Mouse (Mus musculus) liver (tissue): ENCODE measurements around the gene Olfr70.

Experiments used
- DNase-seq: peaks from one replicate; pipeline ENCODE4 v3.0.0-alpha.2; 2020; ENCODE audit warnings: mixed read lengths

Olfr70 gene

DNA sequence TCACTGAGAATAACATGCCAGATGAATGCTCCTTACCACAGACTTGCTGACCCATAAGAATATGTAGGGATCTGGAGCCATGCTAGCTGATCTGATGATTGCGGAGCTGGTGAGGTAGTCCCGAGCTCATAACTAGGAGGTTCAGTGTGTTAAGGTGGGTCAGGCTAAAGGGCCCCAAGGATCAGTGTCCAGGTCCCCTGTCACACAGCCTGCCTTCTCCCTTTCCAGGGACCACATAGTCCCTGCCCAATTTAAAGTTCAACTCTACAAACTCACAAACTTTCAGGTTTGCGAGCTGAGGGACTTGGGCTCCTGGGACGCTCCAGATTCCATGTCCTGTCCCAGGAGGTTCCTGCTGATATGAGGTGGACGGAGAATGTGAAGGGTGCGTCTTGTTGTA lies at the start of gene Olfr70:
Olfr70 (minus strand) TSS at position 101 of the 400 bp plus-strand sequence.
- DNase-seq: no peak

DNA sequence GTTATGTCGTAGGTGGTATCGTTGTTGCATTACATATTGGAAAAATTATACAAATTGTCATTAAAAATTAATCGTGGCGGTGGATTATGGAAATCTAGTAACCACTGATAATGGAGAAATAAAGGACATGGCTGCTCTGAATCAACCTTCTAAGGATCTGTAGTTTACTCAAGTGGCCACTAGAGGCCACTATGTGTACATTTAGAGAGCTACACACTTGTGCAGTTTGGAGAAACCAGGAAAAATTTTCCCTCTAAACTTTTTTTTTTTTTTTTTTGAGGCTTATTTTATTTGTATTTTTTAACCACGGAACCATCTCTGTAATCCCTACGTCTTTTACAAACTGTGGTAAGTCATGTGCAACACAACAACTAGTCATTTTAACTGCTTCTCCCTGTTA lies 44.6 kb upstream of the Olfr70 start:
- no peak for DNase-seq

DNA sequence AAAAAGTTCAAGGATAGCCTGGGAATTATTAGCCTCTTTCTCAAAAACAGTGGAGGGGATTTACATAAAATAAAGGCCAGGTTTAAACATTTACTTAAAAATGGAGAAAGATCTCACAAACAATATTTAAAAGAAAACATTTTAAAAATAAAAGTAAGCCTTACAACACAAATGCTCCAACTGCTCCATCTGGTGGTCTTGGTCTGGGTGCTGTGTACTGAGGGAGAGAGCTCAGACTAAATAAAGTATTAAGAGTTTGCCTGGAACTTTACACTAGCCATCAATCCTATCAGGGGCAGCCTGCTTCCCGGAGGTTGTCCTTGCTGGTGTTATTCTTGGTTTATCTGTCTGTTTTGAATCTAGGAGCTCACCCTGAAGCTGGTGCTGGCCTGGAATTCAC lies 42.5 kb upstream of the Olfr70 start:
- DNase-seq: no peak

DNA sequence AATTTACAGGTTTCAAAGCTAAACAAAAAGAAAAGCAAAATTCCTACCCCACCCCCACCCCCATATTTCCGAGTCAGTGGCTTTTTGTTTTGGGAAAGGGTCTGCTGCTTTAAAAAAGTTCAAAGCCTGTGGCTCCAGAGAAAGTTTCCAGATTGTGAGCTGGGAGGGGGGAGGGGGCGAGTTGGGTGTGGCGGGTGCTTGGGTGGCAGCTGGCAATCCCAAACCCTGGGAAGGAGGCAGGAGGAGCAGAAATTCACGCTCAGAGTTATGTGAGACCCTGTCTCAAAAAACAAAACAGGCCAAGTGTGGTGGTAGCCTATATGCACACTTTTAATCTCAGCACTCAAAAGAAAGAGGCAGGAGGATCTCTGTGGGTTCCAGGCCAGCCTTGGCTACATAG lies 42.0 kb upstream of the Olfr70 start:
- DNase-seq: no peak

DNA sequence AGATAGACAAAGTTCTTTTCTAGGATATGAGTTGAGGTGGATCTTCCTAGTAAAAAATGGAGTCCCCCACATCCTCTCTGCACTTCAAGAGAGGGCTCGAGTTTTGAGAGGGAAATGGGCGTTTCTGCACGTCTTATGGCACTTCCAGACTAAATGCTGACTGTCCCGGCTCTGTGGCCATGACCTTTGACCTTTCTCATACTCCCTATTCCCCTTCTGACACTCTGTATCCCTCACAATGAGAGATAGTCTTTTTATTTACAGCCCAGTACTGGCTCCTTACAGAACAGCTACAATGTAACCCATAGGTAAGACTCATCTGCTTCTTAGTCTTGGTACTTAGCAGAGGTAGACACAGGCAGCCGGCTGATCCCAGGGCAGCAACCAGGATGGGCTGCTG lies 40.9 kb upstream of the Olfr70 start:
- no peak for DNase-seq

DNA sequence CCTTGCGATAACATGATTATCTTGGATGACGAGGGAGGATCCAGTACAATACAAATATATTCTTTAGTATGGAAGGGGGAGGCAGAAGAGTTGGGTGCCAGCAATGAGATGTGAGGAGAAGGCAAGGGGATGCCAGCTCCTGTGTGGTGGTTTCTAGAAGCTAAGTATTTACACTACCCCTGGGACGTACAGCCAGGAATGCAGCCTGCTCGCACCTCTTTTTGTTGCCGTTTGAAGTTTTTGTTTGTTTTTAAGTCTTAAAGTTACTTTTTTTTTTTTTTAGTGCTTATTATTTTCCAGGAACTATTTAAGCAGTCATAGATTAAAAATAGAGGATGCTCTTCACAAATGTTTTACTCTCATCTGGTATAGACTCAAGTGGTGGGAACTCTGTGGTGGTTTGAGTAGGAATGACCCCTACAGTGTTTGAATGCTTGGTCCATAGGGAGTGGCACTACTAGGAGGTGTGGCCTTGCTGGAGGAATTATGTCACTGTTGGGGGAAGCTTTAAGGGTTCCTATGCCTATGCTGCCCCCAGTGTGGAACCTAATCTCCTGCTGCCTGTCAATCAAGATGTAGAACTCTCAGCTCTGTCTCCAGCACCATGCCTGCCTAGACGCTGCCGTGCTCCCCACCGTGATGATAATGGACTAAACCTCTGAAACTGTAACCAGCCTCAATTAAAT lies 38.5 kb upstream of the Olfr70 start:
- no peak for DNase-seq

DNA sequence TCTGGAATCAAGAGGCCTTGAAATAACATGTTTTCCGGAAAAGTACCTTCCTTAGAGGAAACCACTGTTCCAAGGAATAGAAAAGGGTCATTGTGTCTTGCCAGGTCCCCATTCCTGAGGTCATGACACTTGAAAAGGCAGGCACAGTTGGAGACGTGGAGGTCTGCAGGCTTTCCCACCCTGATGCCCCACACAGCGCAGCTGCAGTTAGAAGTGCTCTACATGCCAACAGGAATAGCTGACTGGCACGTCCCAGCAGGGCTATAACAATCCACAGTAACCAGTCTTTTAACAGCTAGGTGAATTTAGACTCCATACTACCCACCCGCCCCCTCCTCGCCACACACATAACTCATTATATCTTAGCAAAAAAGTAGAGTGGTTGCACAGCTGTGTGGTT lies 36.5 kb upstream of the Olfr70 start:
- no peak for DNase-seq

DNA sequence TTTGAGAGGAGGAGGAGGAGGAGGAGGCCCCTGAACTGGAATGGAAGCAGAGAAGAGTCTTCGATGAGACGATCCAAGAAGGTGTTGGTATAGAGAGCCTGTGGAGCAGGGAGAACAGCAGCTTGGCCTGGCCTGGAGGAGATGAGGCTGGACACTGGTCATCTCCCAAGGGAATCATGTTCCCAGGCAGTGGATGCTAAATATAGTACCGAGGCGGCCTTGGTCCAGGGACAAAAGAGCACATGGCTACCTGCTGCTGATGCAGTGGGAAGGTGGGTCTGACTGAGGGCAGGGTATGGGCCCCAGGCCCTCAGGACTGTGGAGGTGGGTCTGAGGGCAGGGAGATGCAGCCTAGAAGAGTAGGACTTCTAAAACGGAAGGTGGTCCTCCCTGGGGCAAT lies 32.6 kb upstream of the Olfr70 start:
- DNase-seq: no peak

DNA sequence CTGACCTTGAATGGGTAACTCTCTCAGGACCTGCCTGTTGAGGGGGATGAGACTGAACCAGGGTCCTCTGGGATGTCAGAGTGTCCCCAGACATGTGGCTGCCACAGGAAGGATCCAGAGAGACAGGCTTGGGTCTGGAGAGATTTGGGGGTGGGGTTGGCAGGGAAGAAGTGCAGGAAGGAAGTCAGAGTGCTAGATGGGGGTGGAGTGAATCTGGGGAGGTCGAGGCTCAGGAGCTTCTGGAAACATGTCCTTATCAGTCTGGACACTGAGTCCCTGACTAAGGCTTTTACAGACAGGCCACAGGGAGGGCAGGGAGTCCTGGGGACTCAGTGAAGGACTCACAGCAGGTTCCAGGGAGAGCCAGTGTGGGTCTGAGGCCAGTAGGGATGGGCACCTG lies 31.6 kb upstream of the Olfr70 start:
- DNase-seq: no peak

DNA sequence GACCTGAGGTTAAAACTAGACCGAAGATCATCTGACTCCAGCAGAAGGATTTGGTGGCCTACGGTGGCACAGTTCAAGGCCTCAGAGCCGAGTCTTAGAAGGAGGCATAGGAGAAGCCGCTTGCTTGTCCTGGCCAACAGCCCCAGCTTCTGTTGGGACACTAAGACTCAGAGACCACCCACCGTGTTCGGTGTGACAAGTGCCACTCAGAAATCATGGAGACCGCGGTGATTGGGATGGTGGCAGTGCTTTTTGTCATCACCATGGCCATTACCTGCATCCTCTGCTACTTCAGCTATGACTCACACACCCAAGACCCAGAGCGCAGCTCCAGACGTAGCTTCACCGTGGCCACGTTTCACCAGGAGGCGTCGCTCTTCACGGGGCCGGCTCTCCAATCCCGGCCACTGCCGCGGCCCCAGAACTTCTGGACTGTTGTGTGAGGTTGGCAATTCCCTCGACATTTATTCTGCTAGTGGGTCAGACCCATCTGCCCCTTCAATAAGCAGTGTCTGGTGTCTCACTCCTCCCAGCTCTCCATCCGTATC lies 30.2 kb upstream of the Olfr70 start:
- DNase-seq: no peak

DNA sequence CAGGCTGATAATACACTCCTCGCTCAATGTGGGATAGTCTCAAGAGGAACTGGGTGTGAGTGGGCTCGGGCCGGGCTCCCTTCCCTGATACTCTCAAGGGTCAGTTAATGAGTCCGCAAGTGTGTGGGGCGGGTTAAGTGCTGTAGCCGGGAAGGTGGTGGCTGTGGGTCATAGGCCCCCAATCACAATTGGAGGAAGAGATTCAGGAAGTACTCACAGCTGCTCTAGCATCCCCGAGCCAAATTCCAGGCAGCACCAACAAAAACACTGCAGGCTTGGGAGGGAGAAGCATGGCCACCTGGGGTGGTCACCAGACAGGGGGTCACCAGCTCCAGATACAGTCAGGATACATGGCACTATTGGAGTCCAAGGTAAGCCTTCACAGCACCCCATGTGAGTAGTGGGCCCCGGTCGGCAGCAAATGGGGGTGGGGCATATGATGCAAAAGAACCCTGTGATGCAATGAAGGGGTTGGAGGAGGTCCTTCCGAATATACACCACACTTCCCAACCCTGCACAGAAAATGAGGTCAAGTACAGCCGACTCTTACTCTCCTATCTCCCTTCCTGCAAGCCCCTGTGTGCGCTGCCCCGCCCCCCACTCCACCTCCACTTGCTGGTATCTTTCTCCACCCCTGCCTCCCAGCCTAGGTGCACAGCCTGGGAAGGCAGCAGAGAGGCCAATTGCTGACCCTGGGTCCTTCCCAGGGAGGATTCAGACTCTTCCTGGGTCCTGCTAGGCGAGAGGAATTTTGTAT lies 29.4 kb upstream of the Olfr70 start, which contains the start of gene Spaar:
Spaar (plus strand) TSS at position 241 of the 757 bp plus-strand sequence.
- DNase-seq: peak; percentile 68

DNA sequence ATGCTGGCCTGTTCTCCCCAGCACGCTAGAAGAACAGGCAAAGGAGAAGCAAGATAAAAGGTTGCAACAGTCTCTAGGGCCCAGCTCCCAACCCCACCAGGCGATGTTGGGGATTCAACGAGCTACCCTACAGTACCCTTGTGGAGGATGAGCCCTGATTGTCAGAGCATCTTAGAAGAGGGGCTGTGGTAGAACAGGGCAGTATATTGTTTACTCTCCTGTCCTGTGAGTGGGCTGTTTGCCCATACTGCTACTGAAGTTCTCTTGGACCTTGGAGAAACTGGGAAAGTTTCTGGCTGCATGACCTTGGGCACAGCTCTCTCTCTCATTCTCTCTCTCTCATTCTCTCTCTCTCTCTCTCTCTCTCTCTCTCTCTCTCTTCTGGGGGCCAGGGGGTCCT lies 28.5 kb upstream of the Olfr70 start:
- DNase-seq: no peak

DNA sequence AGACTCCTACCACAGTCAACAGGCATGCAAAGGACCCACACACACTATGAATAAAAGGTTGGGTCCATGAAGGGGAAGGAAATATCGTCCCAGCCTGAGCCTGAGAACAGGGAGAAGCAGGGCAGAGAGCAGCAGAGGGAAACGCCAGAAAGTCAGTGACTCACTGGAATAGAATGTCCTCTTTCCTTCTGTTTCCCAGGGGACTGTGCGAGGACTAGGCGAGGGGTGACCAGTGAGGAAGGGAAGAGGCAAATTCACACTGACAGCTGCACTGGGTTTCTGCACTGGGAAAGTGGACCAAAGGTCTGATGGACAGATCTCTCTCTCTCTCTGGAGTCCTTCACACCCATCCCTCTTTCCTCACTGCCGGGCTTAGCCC lies 28.0 kb upstream of the Olfr70 start:
- no peak for DNase-seq

DNA sequence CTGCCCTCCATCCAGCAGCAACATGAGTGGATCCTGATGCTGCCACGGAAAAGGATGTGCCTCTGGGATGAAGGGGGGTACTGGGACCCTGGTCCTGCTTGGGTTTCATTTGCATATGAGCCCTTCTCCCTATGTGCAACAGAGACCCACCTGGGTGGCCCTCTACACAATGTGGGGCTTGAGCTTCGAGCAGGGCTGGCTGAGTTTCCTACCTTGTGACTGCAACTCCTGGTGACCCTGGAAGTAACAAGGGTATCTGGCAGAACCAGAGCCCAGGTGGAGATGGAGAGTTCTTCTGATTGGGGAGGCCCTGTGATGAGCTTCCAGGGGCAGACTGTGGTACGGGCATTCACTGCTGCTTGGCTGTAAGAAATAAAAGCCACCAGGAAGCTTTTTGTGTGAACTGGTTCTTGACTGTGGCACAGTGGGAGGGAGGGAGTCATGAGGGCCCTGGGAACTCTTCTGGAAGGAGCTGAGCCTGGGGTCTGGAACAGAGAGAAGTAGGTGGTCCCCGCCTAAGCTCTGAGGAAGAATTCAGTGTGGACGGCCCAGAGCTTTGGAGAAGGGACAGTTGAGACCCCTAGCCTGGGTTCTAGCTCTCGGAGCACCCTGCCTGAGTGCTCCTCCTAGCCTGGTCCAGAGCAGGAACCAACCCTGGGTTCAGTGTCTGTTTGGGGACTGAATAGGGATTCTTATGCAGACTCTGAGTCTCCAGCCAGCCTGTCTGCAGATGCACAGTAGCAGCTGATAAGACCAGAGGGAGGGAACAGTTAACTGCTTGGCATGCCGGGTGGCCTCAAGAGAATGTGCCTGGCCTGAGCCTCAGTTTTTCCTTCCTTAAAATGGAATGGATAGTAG lies 27.3 kb upstream of the Olfr70 start:
- peak; percentile 32 for DNase-seq

DNA sequence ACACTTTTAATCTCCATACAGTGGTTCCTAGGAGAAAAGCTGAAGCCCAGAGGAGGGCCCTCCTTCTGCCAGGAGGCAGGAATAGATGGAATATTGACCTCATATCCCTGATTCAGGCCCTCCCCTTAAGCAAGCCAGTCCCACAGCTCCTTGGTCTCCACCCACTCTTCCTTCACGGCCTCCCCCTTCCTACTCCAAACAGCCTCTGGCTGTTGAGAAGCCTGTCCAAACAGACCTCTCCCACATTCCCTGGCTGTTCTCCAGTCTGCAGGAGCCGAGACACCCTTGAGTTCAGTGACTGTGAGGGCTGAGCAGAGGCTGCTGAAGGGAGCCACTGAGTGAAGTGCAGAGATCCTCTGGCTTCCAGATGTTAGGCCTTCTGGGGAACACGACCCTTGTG lies 26.4 kb upstream of the Olfr70 start, which contains the start of gene Hrct1:
Hrct1 (plus strand) TSS at position 194 of the 400 bp plus-strand sequence.
- DNase-seq: no peak

DNA sequence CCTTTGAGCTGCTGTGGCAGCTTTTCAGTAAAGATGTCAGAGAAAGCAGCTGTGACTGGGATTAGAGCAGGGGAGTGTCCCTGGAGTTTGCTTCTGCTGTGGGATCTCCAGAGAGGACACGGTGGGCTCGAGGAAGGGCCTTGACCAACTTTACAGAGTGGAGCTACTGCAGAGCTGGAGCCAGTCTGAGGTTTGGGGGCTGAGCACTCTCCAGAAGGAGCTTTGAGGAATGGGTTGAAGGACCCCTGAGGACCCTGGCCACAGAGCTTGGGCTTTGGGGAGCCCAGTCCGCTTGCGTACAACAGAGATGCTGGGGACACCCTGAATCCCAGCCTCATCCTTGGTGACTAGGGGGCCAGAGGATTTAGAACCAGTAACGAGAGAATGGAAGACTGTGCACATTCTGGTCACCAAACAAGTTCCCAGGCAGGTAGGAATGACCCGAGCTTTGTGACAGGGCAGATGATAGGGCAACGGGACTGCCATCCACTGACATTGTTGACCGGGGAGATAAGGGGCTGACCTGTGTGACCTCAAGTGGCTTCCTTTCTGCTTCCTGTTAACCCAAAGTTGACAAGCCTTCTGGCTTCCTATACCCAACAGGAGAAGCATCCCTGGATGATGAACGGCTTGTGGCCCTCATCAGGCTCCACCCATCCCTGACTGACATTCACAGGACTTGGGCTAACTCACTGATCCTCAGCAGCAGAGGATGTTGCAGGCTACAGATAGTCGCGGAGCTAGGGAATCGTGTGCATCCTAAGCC lies 25.8 kb upstream of the Olfr70 start:
- no peak for DNase-seq

DNA sequence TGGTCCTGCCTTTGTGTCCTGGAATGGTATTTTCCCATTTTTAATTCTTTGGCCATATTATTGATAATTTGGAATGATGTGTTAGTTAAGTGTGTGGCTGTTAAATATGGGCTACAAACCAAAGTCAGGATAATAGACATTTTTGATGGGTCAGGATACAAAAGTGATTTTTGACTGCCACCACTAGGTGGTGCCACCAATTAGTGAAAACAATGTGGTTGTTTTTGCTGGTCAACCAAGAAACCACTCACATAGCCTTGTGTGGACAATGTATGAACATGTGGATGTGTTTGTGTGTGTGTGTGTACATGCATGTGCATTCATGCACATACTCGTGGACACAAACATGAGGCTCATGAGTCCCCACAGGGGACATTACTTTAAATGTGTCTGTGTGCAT lies 24.2 kb upstream of the Olfr70 start:
- no peak for DNase-seq

DNA sequence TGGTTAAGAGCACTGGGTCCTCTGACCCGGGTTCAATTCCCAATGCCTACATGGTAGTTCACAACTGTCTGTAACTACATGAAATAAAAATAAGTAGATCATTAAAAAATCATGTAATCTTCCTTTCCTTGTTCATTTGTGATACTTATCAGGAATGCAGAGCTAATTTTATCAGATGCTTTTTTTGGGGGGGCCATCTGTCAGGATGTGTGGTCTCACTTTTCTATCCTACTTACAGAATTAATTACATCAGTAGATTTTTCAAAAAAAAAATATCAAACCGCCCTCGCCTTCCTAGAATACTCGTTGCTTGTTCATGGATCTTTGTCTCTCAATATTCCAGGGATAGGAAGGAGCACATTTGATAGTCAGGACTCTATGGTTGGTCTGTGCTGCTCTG lies 21.6 kb upstream of the Olfr70 start:
- DNase-seq: no peak

DNA sequence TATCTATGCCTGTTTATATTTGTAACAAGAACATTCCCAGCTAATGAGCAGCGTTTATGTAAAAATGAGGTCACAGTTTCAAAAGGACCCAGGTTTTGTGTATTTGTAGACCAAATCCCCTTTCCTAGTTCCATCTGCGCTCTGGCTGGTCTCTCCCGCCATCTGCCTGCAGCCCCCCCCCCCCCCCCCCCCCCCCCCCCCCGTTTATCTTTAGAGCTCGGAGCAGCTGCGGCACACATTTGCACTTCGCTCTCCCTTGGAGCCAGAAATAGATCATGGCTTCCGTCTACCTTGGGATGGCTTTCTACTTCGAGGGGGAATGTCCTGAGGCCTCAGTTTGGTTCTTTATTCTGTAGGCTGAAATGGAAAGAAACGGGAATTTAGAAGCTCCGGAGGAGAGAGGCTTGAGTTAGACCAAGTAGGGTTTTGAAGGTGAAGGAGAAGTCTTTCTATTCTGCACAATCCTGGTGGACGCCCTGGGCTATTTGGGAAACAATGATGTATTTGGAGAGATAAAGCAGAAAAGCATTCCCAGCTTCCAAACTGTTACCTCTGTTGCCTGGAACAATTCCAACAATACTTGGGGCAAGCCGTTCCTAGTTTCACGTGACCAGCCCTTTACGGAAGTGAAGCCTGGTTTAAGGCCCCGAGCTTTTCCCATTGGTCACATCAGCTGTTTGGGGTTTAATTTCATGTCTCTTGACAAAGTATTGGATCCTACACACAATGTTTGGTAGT lies 20.1 kb upstream of the Olfr70 start:
- no peak for DNase-seq

DNA sequence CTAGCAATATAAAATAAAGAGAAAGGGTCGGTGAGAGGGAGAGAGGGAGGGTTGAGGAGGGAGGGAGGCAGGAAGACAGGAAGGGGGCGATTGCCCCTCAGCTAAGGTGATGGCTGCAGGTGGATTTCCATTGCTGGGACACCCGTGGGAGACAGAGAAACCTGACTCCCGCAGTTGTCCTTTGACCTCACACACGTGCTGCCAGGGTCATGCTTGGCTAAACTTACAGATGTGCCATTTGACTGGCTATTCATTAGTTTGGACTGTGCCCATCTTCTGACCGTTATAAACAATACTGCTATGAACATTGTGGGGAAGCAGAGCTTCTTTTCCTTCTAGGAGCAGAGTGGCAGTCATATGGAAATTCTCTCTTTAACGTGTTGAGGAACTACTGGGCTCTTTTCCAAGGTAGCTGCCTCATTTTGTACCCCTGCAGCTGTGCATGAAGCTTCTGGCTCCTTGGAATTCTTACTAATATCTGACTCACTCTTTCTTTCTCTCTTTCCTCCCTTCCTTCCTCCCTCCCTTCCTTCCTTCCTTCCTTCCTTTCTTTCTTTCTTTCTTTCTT lies 13.1 kb upstream of the Olfr70 start:
- no peak for DNase-seq

DNA sequence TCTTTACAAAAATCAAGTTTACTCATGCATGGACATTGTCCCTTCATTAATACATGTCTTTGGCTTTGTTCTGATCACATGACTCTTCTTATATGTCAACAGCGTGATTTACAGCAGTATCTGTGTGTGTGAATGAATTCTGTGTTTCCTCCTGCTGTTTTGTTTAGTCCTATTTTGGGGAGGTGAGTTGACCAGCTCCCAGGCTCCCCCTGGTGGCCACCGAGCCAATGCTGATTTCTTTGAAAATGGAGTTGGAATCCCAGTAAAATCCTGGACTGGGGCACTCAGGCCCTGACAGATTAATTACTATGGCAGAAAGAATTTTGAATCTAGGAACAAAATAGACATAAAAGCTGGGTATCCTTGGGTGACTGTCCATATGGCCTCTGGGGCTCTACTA lies 11.2 kb upstream of the Olfr70 start:
- peak; percentile 79 for DNase-seq
